Mouse (Mus musculus): ENCODE measurements around the gene 9130409I23Rik. TPM values are rescaled to one million over a fixed set of nuclear protein-coding genes. Genes with fewer than 3 reads are reported as not detected.

The 9130409I23Rik gene
- polyA plus RNA-seq, 1 experiment from 2014 or later, result not detected

DNA sequence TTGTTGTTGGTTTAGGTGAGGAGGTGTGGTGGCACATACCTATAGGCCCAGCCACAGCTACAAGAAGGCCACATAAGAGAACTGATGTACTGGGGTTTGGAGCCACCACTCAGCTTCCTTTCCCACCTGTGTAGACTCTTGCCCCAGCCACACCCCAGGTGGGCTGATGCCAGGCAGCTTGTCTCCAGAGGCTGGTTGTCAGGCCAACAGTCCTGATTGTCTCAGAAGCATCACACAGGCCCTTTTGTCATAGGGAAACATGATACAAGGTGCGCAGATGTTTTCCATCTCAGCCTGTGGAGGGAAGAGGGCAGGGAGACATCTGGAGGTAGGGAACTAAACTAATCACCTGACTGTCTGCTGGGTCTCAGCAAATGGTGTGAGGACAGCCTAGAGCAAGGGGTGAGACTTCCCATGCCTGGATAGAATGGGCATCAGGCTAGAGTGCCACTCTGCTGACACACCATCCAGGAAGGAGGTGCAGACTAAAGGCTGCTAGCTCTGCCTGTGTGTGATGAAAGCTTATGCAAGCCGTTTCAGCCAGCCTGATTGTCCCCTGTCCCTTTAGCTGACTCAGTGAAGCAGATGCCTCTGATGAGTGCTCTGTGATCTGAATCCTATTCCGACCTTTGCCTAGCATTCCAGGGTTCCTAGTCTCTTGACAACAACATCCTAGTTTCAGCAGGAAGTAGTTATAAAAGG lies 10.9 kb downstream of the 9130409I23Rik start:
- no peak overlapping the region for H3K4me3 ChIP-seq (ENCODE audit: low read length)
- H3K4me2 ChIP-seq (ENCODE audit: low read length), result no peak overlapping the region
- no peak overlapping the region for H3K9ac ChIP-seq (ENCODE audit: low read depth, low read length)
- H3K9me3 ChIP-seq (ENCODE audit: control insufficient read depth, low read length), result no peaks in the 10 kb centered on the region
- no peaks in the 10 kb centered on the region for H3K27me3 ChIP-seq (replicated peaks; ENCODE audit: control insufficient read depth, insufficient read depth, low read length)
- WGBS, result 73% methylated on average over 3 of the region's 3 CpGs
- H3K27ac ChIP-seq (ENCODE audit: low read depth, low read length), result no peak overlapping the region
- H3K36me3 ChIP-seq (ENCODE audit: control insufficient read depth, insufficient read depth, low read length), result no peaks in the 10 kb centered on the region
- no peaks in the 10 kb centered on the region for H3K4me1 ChIP-seq (ENCODE audit: control insufficient read depth, insufficient read depth, low read depth, low read length)
- ATAC-seq, result no peak

DNA sequence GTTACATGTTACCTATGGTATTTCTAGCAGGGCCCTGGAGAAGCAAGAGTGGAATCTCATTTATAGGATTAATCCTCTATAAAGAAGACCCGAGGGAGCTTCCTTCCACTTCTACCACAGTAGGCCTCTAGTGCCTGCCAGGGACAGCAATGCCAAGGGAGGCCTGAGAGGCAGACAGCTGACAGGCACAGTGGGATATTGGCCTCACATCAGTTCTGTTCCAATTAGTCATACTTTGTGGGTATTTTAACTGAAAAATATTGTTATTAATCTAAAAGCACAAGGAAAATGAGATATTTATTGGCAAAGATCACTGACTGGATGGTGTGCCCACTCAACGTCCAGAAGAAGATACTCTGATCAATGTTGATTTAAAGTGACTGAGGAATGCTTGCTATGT lies 13.0 kb downstream of the 9130409I23Rik start:
- no peaks in the 10 kb centered on the region for H3K36me3 ChIP-seq (ENCODE audit: control insufficient read depth, insufficient read depth, low read length)
- WGBS, result 57% methylated on average over 2 of the region's 2 CpGs
- H3K9ac ChIP-seq (ENCODE audit: low read depth, low read length), result no peak overlapping the region
- H3K27me3 ChIP-seq (replicated peaks; ENCODE audit: control insufficient read depth, insufficient read depth, low read length), result no peaks in the 10 kb centered on the region
- H3K4me3 ChIP-seq (ENCODE audit: low read length), result no peak overlapping the region
- no peak overlapping the region for H3K4me2 ChIP-seq (ENCODE audit: low read length)
- ATAC-seq, result no peak
- H3K4me1 ChIP-seq (ENCODE audit: control insufficient read depth, insufficient read depth, low read depth, low read length), result no peaks in the 10 kb centered on the region
- H3K9me3 ChIP-seq (ENCODE audit: control insufficient read depth, low read length), result no peaks in the 10 kb centered on the region
- H3K27ac ChIP-seq (ENCODE audit: low read depth, low read length), result no peak overlapping the region

GRCm38 (mm10) chr1:181064648-181065047 lies 13.6 kb downstream of the 9130409I23Rik start:
- Histone ChIP-seq H3K4me3 (ENCODE audit: low read length) (no peak overlapping the region), H3K9ac (ENCODE audit: low read depth, low read length) (no peak overlapping the region), H3K4me2 (ENCODE audit: low read length) (no peak overlapping the region), H3K27ac (ENCODE audit: low read depth, low read length) (no peak overlapping the region), H3K27me3 (replicated peaks; ENCODE audit: control insufficient read depth, insufficient read depth, low read length) (no peaks in the 10 kb centered on the region), H3K36me3 (ENCODE audit: control insufficient read depth, insufficient read depth, low read length) (no peaks in the 10 kb centered on the region), H3K9me3 (ENCODE audit: control insufficient read depth, low read length) (no peaks in the 10 kb centered on the region), H3K4me1 (ENCODE audit: control insufficient read depth, insufficient read depth, low read depth, low read length) (no peaks in the 10 kb centered on the region)
- 69% methylated on average over 6 of the region's 6 CpGs for WGBS
- ATAC-seq, result no peak

GRCm38 (mm10) chr1:181068344-181068743 lies 17.3 kb downstream of the 9130409I23Rik start:
- no peak overlapping the region for H3K4me2 ChIP-seq (ENCODE audit: low read length)
- 86% methylated on average over 1 of the region's 1 CpGs for WGBS
- no peaks in the 10 kb centered on the region for H3K27me3 ChIP-seq (replicated peaks; ENCODE audit: control insufficient read depth, insufficient read depth, low read length)
- no peak overlapping the region for H3K9ac ChIP-seq (ENCODE audit: low read depth, low read length)
- H3K27ac ChIP-seq (ENCODE audit: low read depth, low read length), result no peak overlapping the region
- H3K36me3 ChIP-seq (ENCODE audit: control insufficient read depth, insufficient read depth, low read length), result no peaks in the 10 kb centered on the region
- no peaks in the 10 kb centered on the region for H3K9me3 ChIP-seq (ENCODE audit: control insufficient read depth, low read length)
- no peak overlapping the region for H3K4me3 ChIP-seq (ENCODE audit: low read length)
- no peaks in the 10 kb centered on the region for H3K4me1 ChIP-seq (ENCODE audit: control insufficient read depth, insufficient read depth, low read depth, low read length)
- no peak for ATAC-seq

- Histone ChIP-seq H3K4me1 (ENCODE audit: control insufficient read depth, insufficient read depth, low read depth, low read length) (no peaks in the 10 kb centered on the region), H3K27ac (ENCODE audit: low read depth, low read length) (no peak overlapping the region), H3K4me3 (ENCODE audit: low read length) (no peak overlapping the region), H3K9ac (ENCODE audit: low read depth, low read length) (no peak overlapping the region), H3K36me3 (ENCODE audit: control insufficient read depth, insufficient read depth, low read length) (no peaks in the 10 kb centered on the region), H3K27me3 (replicated peaks; ENCODE audit: control insufficient read depth, insufficient read depth, low read length) (no peaks in the 10 kb centered on the region), H3K9me3 (ENCODE audit: control insufficient read depth, low read length) (no peaks in the 10 kb centered on the region), H3K4me2 (ENCODE audit: low read length) (no peak overlapping the region)
- 66% methylated on average over 11 of the region's 11 CpGs for WGBS
- ATAC-seq, result no peak
These were observed 18.6 kb downstream of the 9130409I23Rik start for GRCm38 (mm10) chr1:181069671-181070070.

DNA sequence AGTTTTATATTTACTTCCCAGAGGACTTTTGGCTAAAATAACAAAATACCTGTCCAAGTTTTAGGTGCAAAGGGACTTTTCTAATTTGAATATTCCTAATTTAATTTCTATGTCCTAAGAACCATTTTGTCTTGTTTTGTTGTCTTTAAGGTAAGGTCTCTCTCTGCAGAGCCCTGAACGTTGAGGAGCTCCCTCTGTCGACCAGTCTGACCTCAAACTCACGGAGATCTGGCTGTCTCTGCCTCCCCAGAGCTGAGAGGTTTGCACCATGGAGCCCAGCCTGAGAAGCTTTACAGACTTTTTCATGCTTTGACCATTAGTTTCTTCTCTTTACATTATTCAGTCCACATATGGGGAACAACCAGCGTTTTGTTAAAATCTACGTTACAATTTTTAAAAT lies 22.0 kb downstream of the 9130409I23Rik start:
- Histone ChIP-seq H3K4me2 (ENCODE audit: low read length) (no peak overlapping the region), H3K4me3 (ENCODE audit: low read length) (no peak overlapping the region), H3K27ac (ENCODE audit: low read depth, low read length) (no peak overlapping the region), H3K9ac (ENCODE audit: low read depth, low read length) (no peak overlapping the region), H3K36me3 (ENCODE audit: control insufficient read depth, insufficient read depth, low read length) (no peaks in the 10 kb centered on the region), H3K27me3 (replicated peaks; ENCODE audit: control insufficient read depth, insufficient read depth, low read length) (no peaks in the 10 kb centered on the region), H3K9me3 (ENCODE audit: control insufficient read depth, low read length) (no peaks in the 10 kb centered on the region), H3K4me1 (ENCODE audit: control insufficient read depth, insufficient read depth, low read depth, low read length) (no peaks in the 10 kb centered on the region)
- no peak for ATAC-seq
- 47% methylated on average over 5 of the region's 5 CpGs for WGBS

GRCm38 (mm10) chr1:181084021-181084420 lies 33.0 kb downstream of the 9130409I23Rik start:
- WGBS, result 53% methylated on average over 2 of the region's 2 CpGs
- no peak for ATAC-seq
- no peaks in the 10 kb centered on the region for H3K27me3 ChIP-seq (replicated peaks; ENCODE audit: control insufficient read depth, insufficient read depth, low read length)
- no peaks in the 10 kb centered on the region for H3K4me1 ChIP-seq (ENCODE audit: control insufficient read depth, insufficient read depth, low read depth, low read length)
- no peak overlapping the region for H3K4me3 ChIP-seq (ENCODE audit: low read length)
- no peak overlapping the region for H3K27ac ChIP-seq (ENCODE audit: low read depth, low read length)
- no peak overlapping the region for H3K9ac ChIP-seq (ENCODE audit: low read depth, low read length)
- H3K9me3 ChIP-seq (ENCODE audit: control insufficient read depth, low read length), result no peaks in the 10 kb centered on the region
- H3K36me3 ChIP-seq (ENCODE audit: control insufficient read depth, insufficient read depth, low read length), result no peaks in the 10 kb centered on the region
- no peak overlapping the region for H3K4me2 ChIP-seq (ENCODE audit: low read length)

DNA sequence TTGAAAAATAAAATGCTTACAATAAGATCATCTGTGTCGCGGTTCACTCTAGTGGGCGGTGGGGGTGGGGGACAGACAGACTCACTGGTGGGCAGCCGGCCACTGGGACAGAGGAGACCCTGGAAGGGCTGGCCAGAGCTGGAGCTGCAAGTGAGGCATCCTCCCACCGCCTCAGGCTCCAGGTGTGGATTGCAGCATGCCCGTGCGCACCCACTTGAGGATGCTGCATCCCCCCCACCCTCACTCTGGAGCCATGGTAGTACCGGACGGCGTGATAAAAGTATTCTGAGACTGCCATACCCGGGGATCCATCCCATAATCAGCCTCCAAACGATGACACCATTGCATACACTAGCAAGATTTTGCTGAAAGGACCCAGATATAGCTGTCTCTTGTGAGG lies 39.0 kb downstream of the 9130409I23Rik start:
- H3K27ac ChIP-seq (ENCODE audit: low read depth, low read length), result no peak overlapping the region
- H3K36me3 ChIP-seq (ENCODE audit: control insufficient read depth, insufficient read depth, low read length), result peaks cover 20% of the 10 kb centered on the region
- no peaks in the 10 kb centered on the region for H3K27me3 ChIP-seq (replicated peaks; ENCODE audit: control insufficient read depth, insufficient read depth, low read length)
- H3K9ac ChIP-seq (ENCODE audit: low read depth, low read length), result no peak overlapping the region
- H3K4me3 ChIP-seq (ENCODE audit: low read length), result no peak overlapping the region
- H3K4me2 ChIP-seq (ENCODE audit: low read length), result no peak overlapping the region
- H3K4me1 ChIP-seq (ENCODE audit: control insufficient read depth, insufficient read depth, low read depth, low read length), result no peaks in the 10 kb centered on the region
- ATAC-seq, result no peak
- 82% methylated on average over 12 of the region's 12 CpGs for WGBS
- no peaks in the 10 kb centered on the region for H3K9me3 ChIP-seq (ENCODE audit: control insufficient read depth, low read length)
